Mouse (Mus musculus): ENCODE data around the gene Cdc26.

- TF ChIP-seq CTCF (IDR thresholded peaks at IDR 0.05; ENCODE audit: borderline replicate concordance, insufficient read depth, low read depth, low read length) (no peak), POLR2A (IDR thresholded peaks at IDR 0.05; ENCODE audit: borderline replicate concordance, insufficient read depth, low read length) (no peak)
Measured at GRCm38 (mm10) chr4:62410325-62410724, 1.9 kb upstream of the Cdc26 start.

All from cerebellum, adult 2 months (tissue).